Mouse (Mus musculus) granulocyte monocyte progenitor cell, adult 5-6 weeks (primary cell): ENCODE measurements around the gene Ndufaf8. TPM values are rescaled to one million over a fixed set of nuclear protein-coding genes. Genes with fewer than 3 reads are reported as not detected.

Source experiments
- ATAC-seq: replicated peaks from 2 replicates; pipeline ENCODE4 v1.8.0; 2016; ENCODE audit warnings: mild to moderate bottlenecking, moderate TSS enrichment, inconsistent platforms; ENCODE audit not compliant: poor library complexity, severe bottlenecking
- total RNA-seq, 2 experiments: library from RNA; stranded (forward) in 1 of 2; stranded (reverse) in 1 of 2; fragments of 200-712, 200-1000 nt in 1 of 2; fragments of >200 nt in 1 of 2; fragmentation: Nextera tagmentation in 1 of 2; gene quantifications; 2 replicates each; pipeline ENCODE4 v1.2.3; 2014 to 2017

Ndufaf8 gene
- total RNA-seq, 2 experiments from 2014 or later: 31.6 to 37.0 TPM

- ATAC-seq: no peak
Observed at GRCm38 (mm10) chr11:120129281-120129680, 30.6 kb downstream of the Ndufaf8 start.

GRCm38 (mm10) chr11:120134148-120134547 lies 35.4 kb downstream of the Ndufaf8 start:
- no peak for ATAC-seq

GRCm38 (mm10) chr11:120134847-120135530 lies 36.3 kb downstream of the Ndufaf8 start:
- ATAC-seq: no peak

- no peak for ATAC-seq
Observed at GRCm38 (mm10) chr11:120136195-120136594, 37.5 kb downstream of the Ndufaf8 start.

DNA sequence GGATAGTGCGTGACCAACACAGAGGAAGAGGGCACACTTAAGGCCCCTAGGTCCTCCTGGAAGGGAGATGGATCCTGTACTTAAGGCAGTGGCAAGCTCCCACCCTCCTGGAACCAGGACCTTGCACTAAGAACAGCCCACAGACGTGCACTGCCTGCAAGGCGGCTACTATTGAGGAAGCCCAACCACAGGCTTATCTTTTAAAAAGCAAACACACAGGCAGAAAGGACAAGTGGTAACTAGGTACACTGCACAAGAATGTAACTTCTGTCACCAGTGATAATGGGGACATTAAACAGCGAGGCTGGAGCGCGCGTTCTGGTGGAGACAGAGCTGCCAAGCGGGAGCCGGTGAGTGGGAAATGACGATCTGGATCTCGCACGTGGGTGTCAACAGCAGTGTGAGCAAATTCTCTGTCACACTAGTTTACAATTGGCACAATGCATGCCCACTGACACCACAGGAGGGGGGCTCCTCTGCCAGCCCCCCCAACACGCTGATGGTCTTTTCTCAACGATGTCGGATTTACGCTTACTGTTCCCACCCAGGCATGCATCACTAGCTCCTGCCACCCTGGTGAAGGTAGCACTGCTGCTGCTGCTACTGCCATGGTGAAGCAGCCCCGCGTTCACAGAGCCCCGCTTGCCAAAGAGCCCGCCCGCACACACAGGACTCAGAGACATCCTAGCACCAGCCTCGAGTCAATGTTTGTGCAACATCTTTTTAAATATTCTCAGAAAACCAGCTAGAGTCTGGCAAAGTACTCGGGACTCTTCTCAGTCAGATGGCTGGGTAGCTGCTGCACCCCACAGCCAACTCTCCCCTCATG lies 38.3 kb downstream of the Ndufaf8 start:
- ATAC-seq: no peak

DNA sequence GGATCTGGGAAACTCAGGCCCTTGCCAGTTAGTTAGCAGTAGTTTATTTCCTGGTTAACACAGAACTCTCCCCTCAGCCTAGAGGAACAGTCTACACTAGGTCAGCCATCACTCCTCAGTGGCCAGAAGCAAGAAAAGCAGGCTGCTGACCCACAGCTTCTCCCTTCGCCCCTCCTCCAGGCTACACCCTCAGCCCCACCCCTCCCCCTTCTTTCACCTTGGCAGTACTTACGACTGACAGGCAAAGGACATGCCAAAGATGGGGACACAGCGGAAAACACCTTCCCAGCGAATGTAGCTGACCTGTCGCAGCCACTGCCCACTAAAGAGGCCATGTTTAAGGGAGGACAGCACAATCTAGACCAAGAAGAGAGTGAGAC lies 38.9 kb downstream of the Ndufaf8 start:
- ATAC-seq: no peak

DNA sequence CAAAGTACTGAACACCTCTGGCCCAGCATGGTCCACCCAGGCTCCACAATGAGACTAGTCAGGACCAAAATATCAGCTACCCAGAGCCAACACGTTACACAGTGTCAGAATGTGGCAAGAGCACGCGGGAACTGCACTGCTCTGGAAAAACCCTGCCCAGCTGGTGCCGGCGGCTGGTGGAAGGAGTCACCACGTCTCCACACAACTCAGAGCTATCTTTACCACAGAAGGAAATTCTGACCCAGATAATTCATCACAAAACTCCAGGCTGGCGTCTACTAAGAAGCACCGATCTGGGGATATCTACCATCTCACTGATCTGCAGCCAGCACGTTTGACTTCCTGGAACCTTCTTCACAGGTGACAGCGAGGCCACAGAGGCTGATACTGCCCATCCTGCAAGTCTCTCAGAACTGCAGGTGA lies 40.6 kb downstream of the Ndufaf8 start:
- no peak for ATAC-seq

- ATAC-seq: no peak
Observed at GRCm38 (mm10) chr11:120140255-120140654, 41.5 kb downstream of the Ndufaf8 start.

GRCm38 (mm10) chr11:120142601-120143051 lies 43.9 kb downstream of the Ndufaf8 start:
- peak; percentile 92 for ATAC-seq

- no peak for ATAC-seq
Observed at GRCm38 (mm10) chr11:120143708-120144497, 45.2 kb downstream of the Ndufaf8 start.

GRCm38 (mm10) chr11:120148201-120148855 lies 49.6 kb downstream of the Ndufaf8 start:
- no peak for ATAC-seq

DNA sequence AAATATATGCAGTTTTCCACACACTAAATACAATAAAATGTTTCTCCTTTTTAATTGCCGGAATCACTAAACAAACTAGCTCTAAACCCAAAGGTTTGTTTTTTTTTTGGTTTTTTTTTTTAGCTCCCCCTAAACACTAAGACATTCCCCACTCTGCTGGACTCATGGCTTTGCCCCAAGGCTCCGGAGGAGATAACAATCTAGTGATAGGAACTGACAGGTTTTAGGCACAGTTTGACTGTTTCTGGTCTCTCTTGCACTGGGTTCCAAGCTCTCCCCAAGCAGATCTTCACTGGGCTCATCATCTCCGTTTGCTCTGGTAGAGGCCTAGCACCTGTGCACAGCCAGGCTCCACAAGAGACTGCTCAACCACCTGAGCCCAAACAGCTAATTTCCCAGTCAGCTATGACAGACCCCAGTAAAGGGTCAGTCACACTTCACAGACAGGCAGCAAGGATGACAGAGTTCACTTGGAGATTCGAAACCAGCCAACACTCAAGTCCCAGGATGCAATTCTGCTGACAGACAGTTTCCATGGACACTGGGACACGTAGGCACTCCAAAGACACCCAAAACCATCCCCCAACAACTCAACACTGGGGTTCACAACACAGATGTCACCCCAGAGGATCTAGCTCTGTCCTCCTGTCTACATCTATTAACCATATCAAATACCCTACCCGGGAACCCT lies 50.9 kb downstream of the Ndufaf8 start:
- ATAC-seq: 0 out of 2 replicates have a peak, but pooled peaks have one; percentile 4

Other genes starting within 250 kb of the Ndufaf8 start
- 15.9 and 18.0 TPM in 2 replicates for gene Chmp6, start 185.5 kb upstream of the Ndufaf8 start, total RNA-seq (2014; fragmentation: Nextera tagmentation)
- 60.8 and 73.0 TPM in 2 replicates for gene Chmp6, start 185.5 kb upstream of the Ndufaf8 start, total RNA-seq (2017)
- 8.0 and 10.6 TPM in 2 replicates for gene Baiap2, start 156.2 kb upstream of the Ndufaf8 start, total RNA-seq (2014; fragmentation: Nextera tagmentation)
- gene Baiap2, start 156.2 kb upstream of the Ndufaf8 start, total RNA-seq (2017): 5.9 and 23.5 TPM in 2 replicates
- 8.3 and 15.1 TPM in 2 replicates for gene Aatk, start 51.8 kb upstream of the Ndufaf8 start, total RNA-seq (2014; fragmentation: Nextera tagmentation)
- gene Aatk, start 51.8 kb upstream of the Ndufaf8 start, total RNA-seq (2017): 5.2 and 8.3 TPM in 2 replicates
- 8.3 and 14.9 TPM in 2 replicates for gene Cep131, start 12.1 kb upstream of the Ndufaf8 start, total RNA-seq (2014; fragmentation: Nextera tagmentation)
- 11.3 and 23.8 TPM in 2 replicates for gene Cep131, start 12.1 kb upstream of the Ndufaf8 start, total RNA-seq (2017)
- gene Tepsin, start 197 bp upstream of the Ndufaf8 start, total RNA-seq (2014; fragmentation: Nextera tagmentation): 15.3 and 22.2 TPM in 2 replicates
- gene Tepsin, start 197 bp upstream of the Ndufaf8 start, total RNA-seq (2017): 7.5 and 9.3 TPM in 2 replicates
- gene Slc38a10, start 52.4 kb downstream of the Ndufaf8 start, total RNA-seq (2014; fragmentation: Nextera tagmentation): 58.8 and 62.4 TPM in 2 replicates
- 43.5 and 51.5 TPM in 2 replicates for gene Slc38a10, start 52.4 kb downstream of the Ndufaf8 start, total RNA-seq (2017)
- gene Bahcc1, start 134.0 kb downstream of the Ndufaf8 start, total RNA-seq (2014; fragmentation: Nextera tagmentation): 22.5 and 22.9 TPM in 2 replicates
- gene Bahcc1, start 134.0 kb downstream of the Ndufaf8 start, total RNA-seq (2017): 4.7 and 5.9 TPM in 2 replicates
- 1,412 and 1,653 TPM in 2 replicates for gene Actg1, start 249.6 kb downstream of the Ndufaf8 start, total RNA-seq (2014; fragmentation: Nextera tagmentation)
- 733 and 780 TPM in 2 replicates for gene Actg1, start 249.6 kb downstream of the Ndufaf8 start, total RNA-seq (2017)